Mouse (Mus musculus): ENCODE data around the gene Paics. TPM values are rescaled to one million over a fixed set of nuclear protein-coding genes. Genes with fewer than 3 reads are reported as not detected.

Paics gene
- polyA plus RNA-seq, 1 experiment from 2014 or later, result 252 TPM

DNA sequence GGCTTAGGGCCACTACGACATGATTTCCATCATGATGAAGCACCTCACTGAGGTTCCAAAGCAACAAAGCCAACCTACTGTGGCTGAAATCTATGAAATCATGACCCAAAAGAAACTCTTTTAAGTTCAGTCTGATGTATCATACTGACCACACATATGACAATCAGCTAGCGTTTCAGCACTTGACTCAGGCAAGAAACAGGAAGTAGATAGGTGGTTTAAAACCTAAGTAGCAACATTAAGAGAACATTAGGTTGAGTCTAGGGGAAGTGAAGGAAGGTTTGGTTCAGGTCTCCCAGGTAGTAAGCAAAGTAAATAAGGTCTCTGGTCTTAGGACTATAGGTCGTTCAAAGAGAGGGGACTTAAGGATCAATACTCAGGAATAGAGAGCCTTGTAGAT lies 22.4 kb downstream of the Paics start:
- TF ChIP-seq CTCF (IDR thresholded peaks at IDR 0.05; ENCODE audit: low read depth), result no peak
- H3K4me3 ChIP-seq (replicated peaks; ENCODE audit: low read depth, low read length), result peak overlapping the region; percentile 87
- peak overlapping the region; percentile 88 for H3K4me2 ChIP-seq (ENCODE audit: low read length)
- ATAC-seq (replicated peaks; ENCODE audit: low FRiP score, low read depth) (no peak), DNase-seq (ENCODE audit: low spot score) (no peak)
- no peak overlapping the region for H3K27ac ChIP-seq
- H3K9ac ChIP-seq (ENCODE audit: low read depth, low read length), result peak overlapping the region; percentile 86
- WGBS, result 65% methylated on average over 3 of the region's 3 CpGs
- no peaks in the 10 kb centered on the region for H3K9me3 ChIP-seq (replicated peaks; ENCODE audit: low read length)
- peaks cover 13% of the 10 kb centered on the region; the same call in 1 of the 2 replicates for H3K4me1 ChIP-seq (replicated peaks; ENCODE audit: insufficient read depth, low read length)
- peaks cover 8% of the 10 kb centered on the region; the same call in 1 of the 2 replicates for H3K36me3 ChIP-seq (ENCODE audit: insufficient read depth, low read length)
- H3K27me3 ChIP-seq (ENCODE audit: insufficient read depth, low read length), result no peaks in the 10 kb centered on the region

DNA sequence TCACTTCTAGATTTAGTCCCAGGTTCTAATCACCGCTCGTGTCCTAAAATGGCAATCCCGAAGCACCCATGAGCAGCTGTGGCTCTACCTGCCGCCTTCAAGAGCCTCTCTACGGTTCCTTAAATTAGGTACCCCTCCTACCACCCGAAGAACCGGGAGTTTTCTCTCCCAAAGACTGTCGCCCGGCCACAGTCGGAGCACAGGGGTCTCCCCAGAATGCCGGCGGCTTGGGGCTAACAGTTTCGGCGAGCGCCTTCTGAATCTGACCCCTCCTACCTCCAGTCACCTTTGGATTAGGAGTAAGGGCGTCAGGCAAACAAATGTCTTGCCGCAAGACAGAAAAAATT lies 23.1 kb downstream of the Paics start:
- 1% methylated on average over 17 of the region's 17 CpGs for WGBS
- ATAC-seq (replicated peaks; ENCODE audit: low FRiP score, low read depth), result no peak

DNA sequence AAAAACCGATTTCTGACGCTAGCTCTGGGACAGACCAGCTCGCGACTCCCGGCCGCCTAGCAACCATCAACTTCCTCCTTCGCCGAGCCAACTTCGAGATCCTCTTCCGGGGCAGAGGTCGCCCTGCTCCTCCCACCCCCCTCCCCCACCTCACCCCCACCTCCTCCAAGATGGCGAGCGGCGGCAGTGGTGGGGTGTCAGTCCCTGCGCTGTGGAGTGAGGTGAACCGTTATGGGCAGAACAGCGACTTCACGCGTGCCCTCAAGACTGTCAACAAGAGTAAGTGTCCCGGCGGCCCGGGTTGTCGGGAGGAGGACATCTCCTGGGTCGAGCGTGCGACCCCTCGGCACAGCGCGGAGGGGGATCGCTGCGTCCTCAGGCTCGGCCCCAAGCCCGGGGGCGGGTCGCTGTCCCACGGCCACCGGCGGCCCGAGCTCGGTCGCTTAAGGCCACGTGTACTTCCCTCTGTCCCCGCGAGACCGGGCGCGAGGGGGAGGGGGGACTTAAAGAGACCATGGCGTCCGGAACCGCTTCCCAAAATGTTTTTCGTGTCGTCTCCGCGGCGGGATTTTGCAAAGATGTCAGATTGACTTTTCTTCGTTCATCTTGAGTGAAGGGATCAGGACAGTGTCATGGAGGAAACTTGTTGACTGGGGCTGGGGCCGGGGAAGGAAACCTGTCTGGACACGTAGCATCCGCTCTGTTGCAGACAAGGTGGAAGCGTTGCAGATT lies 23.6 kb downstream of the Paics start, which contains the start of gene Srp72:
Gene Srp72, plus strand, starts transcription at position 130 of the 732 bp plus-strand sequence.
- WGBS, result under 1% methylated on average over 58 of the region's 60 CpGs
- ATAC-seq (replicated peaks; ENCODE audit: low FRiP score, low read depth), result peak; percentile 94
- peaks cover 11% of the 10 kb centered on the region; the same call in 1 of the 2 replicates for H3K36me3 ChIP-seq (ENCODE audit: insufficient read depth, low read length)

More for the DNA sequence above, 23.1 kb downstream of the Paics start:
- DNase-seq (ENCODE audit: low spot score), result no peak
- Histone ChIP-seq H3K9ac (ENCODE audit: low read depth, low read length) (peak overlapping the region; percentile 86), H3K36me3 (ENCODE audit: insufficient read depth, low read length) (peaks cover 5% of the 10 kb centered on the region; the same call in 1 of the 2 replicates), H3K27me3 (ENCODE audit: insufficient read depth, low read length) (no peaks in the 10 kb centered on the region), H3K4me3 (replicated peaks; ENCODE audit: low read depth, low read length) (peak overlapping the region; percentile 87), H3K4me2 (ENCODE audit: low read length) (peak overlapping the region; percentile 88), H3K27ac (no peak overlapping the region; the same call in 1 of the 2 replicates), H3K9me3 (replicated peaks; ENCODE audit: low read length) (no peaks in the 10 kb centered on the region), H3K4me1 (replicated peaks; ENCODE audit: insufficient read depth, low read length) (peaks cover 13% of the 10 kb centered on the region; the same call in 1 of the 2 replicates)
- no peak for TF ChIP-seq CTCF (IDR thresholded peaks at IDR 0.05; ENCODE audit: low read depth)

DNA sequence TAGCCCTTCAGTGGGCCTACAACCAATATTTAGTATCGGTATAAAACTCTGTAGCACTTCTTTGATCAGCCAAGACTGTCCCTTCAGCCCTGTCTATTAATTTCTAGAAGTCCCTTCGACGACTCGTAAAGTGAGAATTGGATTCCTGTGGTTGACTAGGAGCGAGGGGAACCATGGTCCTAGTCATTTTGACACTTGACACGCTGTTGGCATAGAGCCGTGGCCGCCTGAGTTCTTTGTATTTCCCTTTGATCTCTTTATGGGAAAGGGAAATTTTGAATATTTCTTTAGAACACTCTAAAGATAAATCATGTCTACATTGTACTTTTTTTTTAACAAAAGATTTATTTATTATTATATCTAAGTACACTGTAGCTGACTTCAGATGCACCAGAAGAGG lies 24.6 kb downstream of the Paics start:
- Histone ChIP-seq H3K36me3 (ENCODE audit: insufficient read depth, low read length) (peaks cover 17% of the 10 kb centered on the region), H3K27ac (no peak overlapping the region), H3K9me3 (replicated peaks; ENCODE audit: low read length) (no peaks in the 10 kb centered on the region), H3K9ac (ENCODE audit: low read depth, low read length) (peak overlapping the region; percentile 86; the same call in 1 of the 2 replicates), H3K27me3 (ENCODE audit: insufficient read depth, low read length) (no peaks in the 10 kb centered on the region), H3K4me1 (replicated peaks; ENCODE audit: insufficient read depth, low read length) (peaks cover 13% of the 10 kb centered on the region; the same call in 1 of the 2 replicates), H3K4me3 (replicated peaks; ENCODE audit: low read depth, low read length) (peak overlapping the region; percentile 87), H3K4me2 (ENCODE audit: low read length) (peak overlapping the region; percentile 88)
- WGBS, result 67% methylated on average over 8 of the region's 8 CpGs
- ATAC-seq (replicated peaks; ENCODE audit: low FRiP score, low read depth), result no peak
- TF ChIP-seq CTCF (IDR thresholded peaks at IDR 0.05; ENCODE audit: low read depth), result no peak
- peak; percentile 11 for DNase-seq (ENCODE audit: low spot score)

More for the DNA sequence above, 23.6 kb downstream of the Paics start, which contains the start of gene Srp72:
- peak within 1 kb of the TSS; percentile 86 for H3K9ac ChIP-seq (ENCODE audit: low read depth, low read length)
- H3K4me3 ChIP-seq (replicated peaks; ENCODE audit: low read depth, low read length), result peak within 1 kb of the TSS; percentile 87
- peak within 1 kb of the TSS; percentile 88 for H3K4me2 ChIP-seq (ENCODE audit: low read length)
- no peaks in the 10 kb centered on the region for H3K27me3 ChIP-seq (ENCODE audit: insufficient read depth, low read length)
- H3K4me1 ChIP-seq (replicated peaks; ENCODE audit: insufficient read depth, low read length), result peaks cover 13% of the 10 kb centered on the region; the same call in 1 of the 2 replicates
- H3K9me3 ChIP-seq (replicated peaks; ENCODE audit: low read length), result no peaks in the 10 kb centered on the region
- DNase-seq (ENCODE audit: low spot score), result peak; percentile 95
- peak within 1 kb of the TSS; percentile 94 for H3K27ac ChIP-seq
- TF ChIP-seq CTCF (IDR thresholded peaks at IDR 0.05; ENCODE audit: low read depth), result no peak

DNA sequence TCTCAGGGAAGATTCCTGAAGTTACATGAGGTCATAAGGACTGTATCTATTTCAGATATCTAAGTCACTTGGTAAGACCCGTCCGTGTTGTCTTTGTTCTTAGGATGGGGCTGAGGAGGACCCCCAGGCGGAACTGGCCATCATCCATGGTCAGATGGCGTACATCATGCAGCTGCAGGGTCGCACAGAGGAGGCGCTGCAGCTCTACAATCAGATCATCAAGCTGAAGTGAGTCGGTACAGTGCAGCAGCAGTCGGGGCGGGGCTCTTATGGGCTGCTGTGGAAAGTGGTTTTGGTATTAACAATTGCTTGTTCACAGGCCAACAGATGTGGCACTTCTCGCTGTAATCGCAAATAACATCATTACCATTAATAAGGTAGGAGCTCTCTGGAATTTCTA lies 32.9 kb downstream of the Paics start:
- Histone ChIP-seq H3K36me3 (ENCODE audit: insufficient read depth, low read length) (peaks cover 67% of the 10 kb centered on the region), H3K9me3 (replicated peaks; ENCODE audit: low read length) (no peaks in the 10 kb centered on the region), H3K4me1 (replicated peaks; ENCODE audit: insufficient read depth, low read length) (no peaks in the 10 kb centered on the region), H3K27ac (no peak overlapping the region), H3K4me2 (ENCODE audit: low read length) (no peak overlapping the region), H3K27me3 (ENCODE audit: insufficient read depth, low read length) (no peaks in the 10 kb centered on the region), H3K9ac (ENCODE audit: low read depth, low read length) (no peak overlapping the region), H3K4me3 (replicated peaks; ENCODE audit: low read depth, low read length) (no peak overlapping the region)
- TF ChIP-seq CTCF (IDR thresholded peaks at IDR 0.05; ENCODE audit: low read depth), result no peak
- DNase-seq (ENCODE audit: low spot score) (no peak), ATAC-seq (replicated peaks; ENCODE audit: low FRiP score, low read depth) (no peak)
- WGBS, result 92% methylated on average over 11 of the region's 11 CpGs

DNA sequence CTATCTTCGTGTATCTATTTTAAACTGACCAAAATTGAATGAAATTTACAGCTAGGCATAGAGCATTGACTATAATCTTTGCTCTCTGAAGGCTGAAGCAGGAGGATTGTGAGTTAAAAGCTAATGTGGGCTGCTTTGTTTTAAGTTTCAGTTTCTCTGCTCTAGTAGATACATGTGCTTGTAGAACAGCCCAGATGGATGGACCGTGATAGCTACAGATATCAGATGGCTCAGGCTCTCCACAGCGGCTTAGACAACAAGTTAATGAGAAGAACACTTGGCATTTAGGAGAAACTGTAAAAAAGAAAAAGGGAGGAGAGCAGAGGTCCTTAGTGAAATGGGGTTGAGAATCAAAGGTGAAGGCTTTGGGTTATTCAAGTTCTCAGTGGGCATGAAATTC lies 39.7 kb downstream of the Paics start:
- H3K4me3 ChIP-seq (replicated peaks; ENCODE audit: low read depth, low read length), result no peak overlapping the region
- TF ChIP-seq CTCF (IDR thresholded peaks at IDR 0.05; ENCODE audit: low read depth), result no peak
- ATAC-seq (replicated peaks; ENCODE audit: low FRiP score, low read depth), result no peak
- H3K9me3 ChIP-seq (replicated peaks; ENCODE audit: low read length), result no peaks in the 10 kb centered on the region
- DNase-seq (ENCODE audit: low spot score), result no peak
- no peak overlapping the region for H3K4me2 ChIP-seq (ENCODE audit: low read length)
- H3K4me1 ChIP-seq (replicated peaks; ENCODE audit: insufficient read depth, low read length), result no peaks in the 10 kb centered on the region
- 73% methylated on average over 3 of the region's 3 CpGs for WGBS
- no peaks in the 10 kb centered on the region for H3K27me3 ChIP-seq (ENCODE audit: insufficient read depth, low read length)
- H3K36me3 ChIP-seq (ENCODE audit: insufficient read depth, low read length), result peaks cover 59% of the 10 kb centered on the region
- no peak overlapping the region for H3K9ac ChIP-seq (ENCODE audit: low read depth, low read length)
- no peak overlapping the region for H3K27ac ChIP-seq

Data from kidney, postnatal 0 days (tissue).